Mouse (Mus musculus): ENCODE data around the gene Klf12. TPM values are rescaled to one million over a fixed set of nuclear protein-coding genes. Genes with fewer than 3 reads are reported as not detected.

Gene Klf12
- 45.2 and 49.3 TPM in 2 replicates for polyA plus RNA-seq (2012; rRNA removed)

DNA sequence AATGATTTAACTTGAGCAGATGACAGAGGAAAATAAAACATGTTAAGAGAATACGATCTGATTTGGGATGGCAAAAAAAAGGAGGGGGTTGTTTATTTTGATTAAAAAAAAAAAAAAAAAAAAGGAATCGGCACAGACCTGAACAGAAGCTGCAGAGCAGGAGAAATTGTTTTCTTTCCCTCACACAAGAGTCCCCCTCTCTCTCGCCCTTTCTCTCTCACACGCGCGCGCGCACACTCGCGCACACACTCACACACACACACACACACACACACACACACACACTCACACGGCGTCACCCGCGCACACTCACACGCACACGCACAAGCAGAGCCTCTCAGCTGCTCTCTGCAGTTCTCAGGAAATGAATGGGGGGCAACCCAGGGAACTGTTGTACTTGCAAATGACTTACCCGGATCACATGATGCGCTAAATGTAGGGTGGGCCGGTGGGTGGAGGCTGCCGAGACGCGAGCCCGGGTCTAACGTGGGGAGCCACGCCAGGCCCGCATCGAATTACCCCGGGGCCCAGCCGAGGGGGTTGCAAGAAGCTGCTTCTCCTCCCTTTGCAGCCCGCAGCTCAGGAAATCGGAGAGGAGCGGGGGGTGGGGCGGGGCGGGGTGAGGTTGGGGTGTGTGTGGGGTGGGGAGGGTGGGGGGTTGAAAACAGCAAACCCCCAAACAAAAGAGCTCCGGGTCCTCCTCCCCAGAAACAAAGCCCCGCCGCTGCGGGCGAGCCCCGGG lies at the start of gene Klf12:
Gene Klf12, minus strand, starts transcription at position 561 of the 742 bp plus-strand sequence.

